Mouse (Mus musculus) bone marrow, adult 2 months (tissue): ENCODE results near the gene Mapk11. TPM values are rescaled to one million over a fixed set of nuclear protein-coding genes. Genes with fewer than 3 reads are reported as not detected.
A peak's percentile ranks its signal among the peaks of the same experiment; 100 is the strongest.

Source experiments
- H3K27ac ChIP-seq: fragments of 200-500 bp; 2 replicates; pipeline ENCODE4 v1.5.1; 2012; ENCODE audit warnings: low read depth, mild to moderate bottlenecking, control low read depth, inconsistent platforms, low read length; ENCODE audit not compliant: control insufficient read depth, poor library complexity, insufficient read depth
- H3K4me1 ChIP-seq: fragments of 200-500 bp; 2 replicates; pipeline ENCODE4 v1.6.1; 2011; ENCODE audit warnings: low read length; ENCODE audit not compliant: control insufficient read depth, insufficient read depth
- H3K4me3 ChIP-seq: fragments of 200-500 bp; replicated peaks from 2 replicates; pipeline ENCODE3; 2011; ENCODE audit warnings: mild to moderate bottlenecking, low read depth, low read length, control low read depth; ENCODE audit not compliant: control insufficient read depth
- CTCF ChIP-seq: fragments of 200-500 bp; IDR thresholded peaks from 2 replicates; pipeline ENCODE4 v1.5.1; 2011; ENCODE audit warnings: low read length, control low read depth; ENCODE audit not compliant: control insufficient read depth, insufficient read depth
- POLR2A ChIP-seq: fragments of 200-500 bp; IDR thresholded peaks from 2 replicates; pipeline ENCODE4 v1.6.1; 2011; ENCODE audit warnings: low read depth, mild to moderate bottlenecking, control low read depth, low read length, borderline replicate concordance; ENCODE audit not compliant: control insufficient read depth
- WGBS: fragments of 180-500 bp; shearing (Covaris S2); methylation state at CpG from one replicate; pipeline ENCODE4 v1.1.7; 2018; 5-methylcytosine and 5-hydroxymethylcytosine counted together
- polyA plus RNA-seq: library from polyadenylated mRNA; stranded (reverse); fragments of >200 nt; gene quantifications from 2 replicates; pipeline ENCODE4 v1.2.4, GENCODE M21; 2011; ENCODE audit warnings: low replicate concordance; ENCODE audit not compliant: missing spikeins, insufficient read depth, insufficient read length

The Mapk11 gene
- polyA plus RNA-seq, 1 experiment, result 7.6 TPM

- Histone ChIP-seq H3K4me3 (no peak overlapping the region), H3K4me1 (no peaks in the 10 kb centered on the region; the same call in 1 of the 2 replicates), H3K27ac (no peak overlapping the region)
- WGBS, result 54% methylated on average over 3 of the region's 3 CpGs
- no peak for TF ChIP-seq CTCF
- no peak for TF ChIP-seq POLR2A
Observed at GRCm38 (mm10) chr15:89170102-89170501, 20.7 kb upstream of the Mapk11 start.

DNA sequence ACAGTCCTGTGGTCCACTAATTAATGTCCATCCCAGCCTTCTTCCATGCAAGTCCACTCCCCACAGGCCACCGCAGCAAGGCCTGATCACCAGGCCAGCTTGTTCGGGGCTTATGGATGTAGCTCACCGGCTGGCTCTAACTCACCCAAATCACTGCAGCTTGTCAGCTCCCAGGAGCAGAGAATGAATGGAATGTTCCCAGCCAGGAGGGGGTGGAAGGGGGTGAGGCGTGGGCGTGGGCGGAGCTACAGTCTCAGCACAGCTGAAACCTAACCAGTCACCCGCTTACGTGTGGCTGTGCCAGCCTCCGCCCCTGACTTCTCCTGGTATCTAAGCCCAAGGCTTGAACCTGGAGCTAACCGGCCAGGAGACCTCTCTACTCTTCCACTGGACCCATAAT lies 20.0 kb upstream of the Mapk11 start:
- Histone ChIP-seq H3K27ac (no peak overlapping the region), H3K4me1 (no peaks in the 10 kb centered on the region; the same call in 1 of the 2 replicates), H3K4me3 (no peak overlapping the region)
- TF ChIP-seq CTCF, result no peak
- TF ChIP-seq POLR2A, result no peak
- 73% methylated on average over 10 of the region's 10 CpGs for WGBS

DNA sequence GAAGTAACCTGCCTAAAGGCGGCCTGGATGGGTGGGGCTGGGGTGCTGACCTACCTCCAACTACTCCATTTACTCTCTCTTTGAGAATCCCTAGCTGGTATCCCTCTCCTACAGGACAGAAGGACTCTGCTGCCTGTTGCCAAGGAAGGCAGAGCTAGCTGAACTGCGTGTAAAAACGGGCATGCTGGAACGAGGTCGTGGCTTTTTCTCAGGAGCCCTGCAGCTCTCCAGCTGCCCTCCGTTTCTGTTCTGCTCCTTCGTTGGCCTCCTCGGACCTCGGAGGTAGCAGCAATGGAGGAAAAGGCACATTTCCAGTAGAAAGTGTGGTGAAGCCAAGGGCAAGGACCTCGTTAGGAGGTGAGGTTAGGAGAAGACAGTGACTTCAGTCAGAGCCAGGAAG lies 19.5 kb upstream of the Mapk11 start:
- WGBS, result 85% methylated on average over 10 of the region's 10 CpGs
- H3K4me3 ChIP-seq, result no peak overlapping the region
- H3K27ac ChIP-seq, result no peak overlapping the region
- TF ChIP-seq POLR2A, result no peak
- H3K4me1 ChIP-seq, result no peaks in the 10 kb centered on the region; the same call in 1 of the 2 replicates

DNA sequence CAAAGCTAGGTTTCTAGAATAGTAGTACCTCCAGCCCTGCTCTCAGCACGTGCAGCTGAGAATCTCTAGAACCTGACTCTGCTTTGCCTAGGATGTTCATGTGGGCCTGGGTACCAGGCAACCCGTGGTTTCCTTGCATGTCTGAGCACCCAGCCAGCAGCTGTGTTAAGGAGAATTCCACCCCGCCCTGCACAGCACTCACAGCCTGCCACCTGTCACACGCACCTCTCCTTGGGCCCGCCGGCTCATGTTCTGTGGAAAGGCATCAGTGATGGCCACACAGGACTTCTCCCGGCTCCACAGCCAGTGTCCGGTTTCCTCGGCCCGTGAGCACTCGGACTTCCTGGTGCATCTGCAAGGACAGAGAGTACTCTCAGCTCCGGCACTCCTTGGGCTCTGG lies 16.1 kb upstream of the Mapk11 start:
- Histone ChIP-seq H3K27ac (no peak overlapping the region), H3K4me3 (no peak overlapping the region), H3K4me1 (no peaks in the 10 kb centered on the region)
- TF ChIP-seq POLR2A (no peak), CTCF (no peak)
- 88% methylated on average over 12 of the region's 12 CpGs for WGBS

- no peaks in the 10 kb centered on the region for H3K4me1 ChIP-seq
- H3K4me3 ChIP-seq, result no peak overlapping the region
- no peak overlapping the region for H3K27ac ChIP-seq
- 55% methylated on average over 9 of the region's 9 CpGs for WGBS
- TF ChIP-seq POLR2A, result no peak
- TF ChIP-seq CTCF, result no peak
Observed at GRCm38 (mm10) chr15:89161397-89161796, 12.0 kb upstream of the Mapk11 start.

GRCm38 (mm10) chr15:89158516-89158915 lies 9.1 kb upstream of the Mapk11 start:
- no peak for TF ChIP-seq POLR2A
- no peak for TF ChIP-seq CTCF
- Histone ChIP-seq H3K4me1 (no peaks in the 10 kb centered on the region), H3K4me3 (no peak overlapping the region), H3K27ac (no peak overlapping the region)
- 94% methylated on average over 16 of the region's 16 CpGs for WGBS

DNA sequence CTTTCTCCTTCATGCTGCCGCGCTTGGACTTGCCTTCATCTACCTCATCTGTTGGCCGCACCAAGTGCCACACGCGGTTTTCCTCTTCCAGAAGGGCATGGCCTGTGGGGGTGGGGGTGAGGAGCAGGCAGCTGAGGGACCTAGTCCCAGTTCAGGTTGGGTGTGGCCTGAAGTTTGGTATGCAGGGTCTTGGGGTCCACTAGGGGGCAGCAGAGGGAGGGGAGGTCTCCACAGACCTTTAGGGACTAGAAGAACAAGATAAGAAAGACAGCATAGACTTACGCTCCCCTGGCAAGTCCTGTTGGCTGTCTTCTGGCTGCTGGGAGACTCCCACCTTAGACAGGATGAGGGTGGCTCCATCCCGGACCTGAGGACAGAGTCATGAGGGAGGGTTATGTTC lies 8.5 kb upstream of the Mapk11 start:
- H3K4me3 ChIP-seq, result no peak overlapping the region
- no peaks in the 10 kb centered on the region for H3K4me1 ChIP-seq
- 57% methylated on average over 7 of the region's 7 CpGs for WGBS
- H3K27ac ChIP-seq, result no peak overlapping the region
- TF ChIP-seq POLR2A (no peak), CTCF (peak; percentile 81)

- no peaks in the 10 kb centered on the region for H3K4me1 ChIP-seq
- no peak for TF ChIP-seq POLR2A
- TF ChIP-seq CTCF, result no peak
- no peak overlapping the region for H3K4me3 ChIP-seq
- no peak overlapping the region for H3K27ac ChIP-seq
Observed at GRCm38 (mm10) chr15:89152312-89152711, 2.9 kb upstream of the Mapk11 start.

GRCm38 (mm10) chr15:89150041-89150390 lies 588 bp upstream of the Mapk11 start:
- Histone ChIP-seq H3K4me1 (no peaks in the 10 kb centered on the region; the same call in 1 of the 2 replicates), H3K27ac (no peak overlapping the region), H3K4me3 (no peak overlapping the region)
- TF ChIP-seq CTCF (no peak), POLR2A (no peak)
- WGBS, result 13% methylated on average over 13 of the region's 13 CpGs
